Mouse (Mus musculus): Measurements from ENCODE around the gene Tbkbp1.

GRCm38 (mm10) chr11:97148591-97148990 lies 2.7 kb downstream of the Tbkbp1 start:
- TF ChIP-seq CTCF (IDR thresholded peaks at IDR 0.05; ENCODE audit: borderline replicate concordance, insufficient read depth, low read depth, low read length) (no peak), POLR2A (IDR thresholded peaks at IDR 0.05; ENCODE audit: borderline replicate concordance, insufficient read depth, low read length) (no peak)
